ENCODE assay signal across 13 mouse cellular contexts in the genomic region with DNA sequence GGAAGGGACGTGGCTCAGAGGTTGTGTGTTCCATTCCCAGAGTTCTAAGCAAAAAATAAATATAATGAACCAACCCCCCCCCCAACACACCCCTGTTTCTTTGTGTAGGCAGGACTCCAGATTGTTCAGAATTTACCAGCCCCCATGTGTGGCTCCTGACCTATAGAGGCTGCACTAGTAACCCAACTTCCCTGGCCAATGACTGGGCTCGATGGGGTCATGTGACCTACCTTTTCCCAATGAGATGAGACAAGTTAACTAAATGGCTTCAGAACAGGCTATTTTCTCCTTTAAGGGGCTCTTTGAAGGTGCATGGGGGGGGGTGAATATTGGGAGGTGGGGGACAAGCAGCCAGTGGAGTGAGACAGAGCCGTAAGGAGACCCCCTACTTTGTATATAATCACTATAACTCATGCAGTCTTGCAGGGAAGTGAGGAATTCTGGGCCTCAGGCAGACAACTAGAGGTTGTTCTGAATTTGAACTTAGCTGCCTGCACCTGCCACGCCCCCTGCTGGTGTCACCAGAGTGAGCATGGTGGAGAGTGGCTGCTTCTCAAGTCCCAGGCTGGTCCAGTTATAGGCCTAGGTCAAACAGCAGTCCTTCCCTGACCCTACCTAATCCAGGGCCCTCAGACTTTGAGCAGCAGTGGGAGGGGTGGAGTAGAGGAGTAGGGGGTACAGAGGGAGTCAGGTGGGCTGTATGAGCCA. TPM values are rescaled to one million over a fixed set of nuclear protein-coding genes. Genes with fewer than 3 reads are reported as not detected.
A peak's percentile ranks its signal among the peaks of the same experiment; 100 is the strongest.
DNase-seq lines count a peak whose midpoint lies in the region; ATAC-seq and TF ChIP-seq lines count a peak whose summit lies in the region.
"Had no signal": no experiment of that assay in that cellular context is flagged by ENCODE, and none has a peak within 500 bp of the region (broad histone marks: within the 10 kb centered on the region; RNA-seq: fewer than 3 reads in every experiment).

No protein-coding gene starts in this region.

- H3K27ac ChIP-seq in forebrain, postnatal 0 days (ENCODE audit: low read depth, low read length): no peak overlapping the region
- H3K27ac ChIP-seq in forebrain, embryonic 12.5 days: no peak overlapping the region
- H3K27ac ChIP-seq in liver, postnatal 0 days (ENCODE audit: low read depth): no peak overlapping the region

- no peaks in the 10 kb centered on the region for H3K4me1 ChIP-seq in forebrain, postnatal 0 days (ENCODE audit: insufficient read depth)
- peaks cover 11% of the 10 kb centered on the region; the same call in 1 of the 2 replicates for H3K4me1 ChIP-seq in forebrain, embryonic 12.5 days
- no peaks in the 10 kb centered on the region for H3K4me1 ChIP-seq in lung, adult 2 months (ENCODE audit: control insufficient read depth, insufficient read depth, low read length)
- H3K4me1 ChIP-seq in liver, postnatal 0 days (ENCODE audit: insufficient read depth): peaks cover 11% of the 10 kb centered on the region; the same call in 1 of the 2 replicates

- H3K36me3 ChIP-seq in forebrain, postnatal 0 days (ENCODE audit: insufficient read depth): no peaks in the 10 kb centered on the region
- H3K36me3 ChIP-seq in forebrain, embryonic 12.5 days (replicated peaks): no peaks in the 10 kb centered on the region; the same call in 1 of the 2 replicates
- H3K36me3 ChIP-seq in liver, postnatal 0 days (replicated peaks; ENCODE audit: insufficient read depth, low read length): no peaks in the 10 kb centered on the region

- DNase-seq in forebrain, postnatal 0 days: no peak
- DNase-seq in lung, adult 2 months: no peak
- DNase-seq in lung, adult 18-20 months: no peak
- peak; percentile 72 for DNase-seq in R1 (ENCODE audit: low read depth, low spot score)
- DNase-seq in liver, postnatal 0 days: peak; percentile 45
- DNase-seq in gastrocnemius, postnatal 25 days: no peak
- DNase-seq in gastrocnemius, postnatal 10 days: no peak

- ATAC-seq in forebrain, postnatal 0 days: no peak
- ATAC-seq in forebrain, embryonic 12.5 days (ENCODE audit: low FRiP score): no peak
- peak; percentile 65 for ATAC-seq in liver, postnatal 0 days
- ATAC-seq: midbrain, embryonic 16.5 days had no signal

- no peak overlapping the region for H3K9ac ChIP-seq in forebrain, postnatal 0 days
- H3K9ac ChIP-seq in forebrain, embryonic 12.5 days: no peak overlapping the region
- H3K9ac ChIP-seq in liver, postnatal 0 days (replicated peaks): no peak overlapping the region

- TF ChIP-seq CTCF in forebrain, postnatal 0 days (IDR thresholded peaks at IDR 0.05; ENCODE audit: low read depth): peak; percentile 37
- peak; percentile 34; the same call in 1 of the 2 replicates for TF ChIP-seq CTCF in lung, adult 2 months (IDR thresholded peaks at IDR 0.05; ENCODE audit: insufficient read depth, low read length)
- peak; percentile 54 for TF ChIP-seq CTCF in liver, postnatal 0 days (IDR thresholded peaks at IDR 0.05; ENCODE audit: low read depth)

- 65% methylated on average over 4 of the region's 4 CpGs for WGBS in forebrain, postnatal 0 days
- 62% methylated on average over 4 of the region's 4 CpGs for WGBS in forebrain, embryonic 12.5 days
- WGBS in lung, adult 2 months: 71% methylated on average over 4 of the region's 4 CpGs
- WGBS in liver, postnatal 0 days (ENCODE audit: insufficient replicate concordance): 62% methylated on average over 4 of the region's 4 CpGs

- no peak for TF ChIP-seq EP300 in liver, postnatal 0 days (IDR thresholded peaks at IDR 0.05; ENCODE audit: low read depth)

- no peaks in the 10 kb centered on the region for H3K27me3 ChIP-seq in forebrain, postnatal 0 days (ENCODE audit: insufficient read depth, low read length)
- H3K27me3 ChIP-seq in forebrain, embryonic 12.5 days: 0 out of 2 replicates have a peak, but pooled peaks cover 8% of the 10 kb centered on the region
- no peaks in the 10 kb centered on the region; the same call in 1 of the 2 replicates for H3K27me3 ChIP-seq in liver, postnatal 0 days (ENCODE audit: insufficient read depth, low read length)

- H3K9me3 ChIP-seq in forebrain, postnatal 0 days (ENCODE audit: low read length): no peaks in the 10 kb centered on the region
- no peaks in the 10 kb centered on the region for H3K9me3 ChIP-seq in forebrain, embryonic 12.5 days
- no peaks in the 10 kb centered on the region for H3K9me3 ChIP-seq in liver, postnatal 0 days (ENCODE audit: low read length)

- H3K4me2 ChIP-seq in forebrain, postnatal 0 days (ENCODE audit: low read depth): no peak overlapping the region
- H3K4me2 ChIP-seq in forebrain, embryonic 12.5 days: no peak overlapping the region
- H3K4me2 ChIP-seq in liver, postnatal 0 days (ENCODE audit: low read depth, low read length): no peak overlapping the region

- no peak overlapping the region for H3K4me3 ChIP-seq in forebrain, postnatal 0 days (ENCODE audit: low read depth, low read length)
- no peak overlapping the region for H3K4me3 ChIP-seq in forebrain, embryonic 12.5 days (replicated peaks)
- H3K4me3 ChIP-seq in lung, adult 2 months (replicated peaks; ENCODE audit: extremely low read depth, low read depth, low read length): no peak overlapping the region
- no peak overlapping the region for H3K4me3 ChIP-seq in liver, postnatal 0 days (ENCODE audit: low read depth, low read length)

- no peak for TF ChIP-seq POLR2A in lung, adult 2 months (IDR thresholded peaks at IDR 0.05; ENCODE audit: borderline replicate concordance, extremely low read depth, low read depth, low read length)

RNA-seq across cellular contexts. Expression of a gene that starts 17.1 kb away (rescaled TPM):
- 5.4 and 6.6 TPM in 2 replicates for total RNA-seq in forebrain, postnatal 0 days (2014; rRNA removed)
- 1.6 and 1.9 TPM in 2 replicates for polyA plus RNA-seq in forebrain, postnatal 0 days (2015; fragmentation: Nextera tagmentation; extraction: Ambion mirVana)
- polyA plus RNA-seq in forebrain, embryonic 12.5 days (2016; fragmentation: Nextera tagmentation; extraction: Ambion mirVana): 3.3 and 3.4 TPM in 2 replicates
- polyA plus RNA-seq in lung, adult 2 months (2012; rRNA removed): 1.9 and 2.0 TPM in 2 replicates
- 0.64 and 0.67 TPM in 2 replicates for polyA plus RNA-seq in liver, postnatal 0 days (2015; fragmentation: Nextera tagmentation; extraction: Ambion mirVana)
- 1 to 10 TPM; 1.8 to 2.0 TPM for total RNA-seq in gastrocnemius, postnatal 25 days (2021)
- total RNA-seq in gastrocnemius, postnatal 10 days (2021): 1 to 10 TPM; 4.2 to 4.7 TPM
- total RNA-seq: hematopoietic stem cell, adult 5-6 weeks had no signal

RNA-seq across cellular contexts. Expression of a gene that starts 46.0 kb away (rescaled TPM):
- total RNA-seq in forebrain, postnatal 0 days (2014; rRNA removed): not detected in 2 replicates
- polyA plus RNA-seq in forebrain, postnatal 0 days (2015; fragmentation: Nextera tagmentation; extraction: Ambion mirVana): not detected in 2 replicates
- polyA plus RNA-seq in forebrain, embryonic 12.5 days (2016; fragmentation: Nextera tagmentation; extraction: Ambion mirVana): not detected in 2 replicates
- polyA plus RNA-seq in lung, adult 2 months (2012; rRNA removed): not detected in 2 replicates
- not detected in 2 replicates for polyA plus RNA-seq in liver, postnatal 0 days (2015; fragmentation: Nextera tagmentation; extraction: Ambion mirVana)
- total RNA-seq in gastrocnemius, postnatal 25 days (2021): not detected
- total RNA-seq in gastrocnemius, postnatal 10 days (2021): not detected
- total RNA-seq: hematopoietic stem cell, adult 5-6 weeks had no signal
- polyA plus RNA-seq: embryonic facial prominence, embryonic 11.5 days; large intestine, adult 2 months; limb, embryonic 11.5 days; midbrain, embryonic 16.5 days had no signal

Comparison
In these comparisons a context has a peak if more than half of its experiments do, and no peak if none do; other contexts are left out.
1. DNase-seq: peak in R1 (single experiment) and liver, postnatal 0 days (single experiment); none in forebrain, postnatal 0 days (single experiment), lung, adult 2 months (single experiment), lung, adult 18-20 months (0 of 2), gastrocnemius, postnatal 25 days (single experiment) and gastrocnemius, postnatal 10 days (single experiment).
2. Peak in every context shown above with its lines, with median percentiles within 50 percentile points of each other: CTCF ChIP-seq.